Mouse (Mus musculus): ENCODE measurements around the gene 4930455H04Rik. TPM values are rescaled to one million over a fixed set of nuclear protein-coding genes. Genes with fewer than 3 reads are reported as not detected.

Gene 4930455H04Rik
- not detected in 2 replicates for total RNA-seq (2017)

DNA sequence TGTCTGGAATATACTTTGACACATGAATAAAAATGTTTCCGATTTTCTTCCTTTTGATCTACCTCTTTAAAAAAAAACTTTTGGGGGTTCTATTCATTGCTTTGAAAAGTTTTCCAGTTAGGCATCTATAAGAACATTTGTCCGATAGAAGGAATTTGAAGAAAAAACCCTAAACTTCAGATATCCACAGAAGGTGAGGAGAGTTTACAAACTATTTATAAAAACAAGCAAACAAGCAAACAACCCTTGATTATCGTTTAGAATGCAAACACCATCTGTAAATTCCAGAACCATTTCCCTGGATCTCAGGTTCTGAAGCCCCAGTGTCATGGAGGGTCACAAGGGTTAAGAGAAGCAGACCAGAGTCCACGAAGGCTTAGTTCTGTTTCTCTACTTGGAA is at the start of gene 4930455H04Rik:
Gene 4930455H04Rik, plus strand, starts transcription at position 301 of the 400 bp plus-strand sequence.
- no peak for ATAC-seq (replicated peaks in 1 of 2; ENCODE audit: insufficient read depth in 1 of 2, low FRiP score in 2 of 2, low TSS enrichment in 1 of 2, low read depth in 1 of 2, poor library complexity in 2 of 2, severe bottlenecking in 2 of 2)

GRCm38 (mm10) chr3:116921535-116921934 is 46.5 kb upstream of the 4930455H04Rik start:
- no peak for ATAC-seq (replicated peaks in 1 of 2; ENCODE audit: insufficient read depth in 1 of 2, low FRiP score in 2 of 2, low TSS enrichment in 1 of 2, low read depth in 1 of 2, poor library complexity in 2 of 2, severe bottlenecking in 2 of 2)

DNA sequence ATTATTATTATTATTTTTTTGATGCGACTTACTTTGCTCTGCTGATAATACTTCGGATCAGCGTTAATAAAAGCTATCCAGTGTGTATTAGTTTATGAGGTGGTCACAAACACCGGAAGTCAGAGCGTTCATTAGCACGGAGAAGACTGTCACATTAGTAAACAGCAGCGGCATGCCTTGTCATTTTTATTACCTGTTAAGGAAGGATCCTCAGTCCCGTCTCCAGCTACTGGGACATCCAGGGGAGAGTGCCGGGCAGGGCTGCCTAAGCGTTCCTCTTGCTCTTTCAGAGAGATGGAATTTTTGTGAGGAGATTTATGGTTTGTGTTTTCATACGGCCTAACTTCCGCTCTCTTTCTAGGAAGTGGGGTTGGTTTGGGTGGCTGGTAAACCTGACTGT is 45.0 kb upstream of the 4930455H04Rik start:
- ATAC-seq (replicated peaks in 1 of 2; ENCODE audit: insufficient read depth in 1 of 2, low FRiP score in 2 of 2, low TSS enrichment in 1 of 2, low read depth in 1 of 2, poor library complexity in 2 of 2, severe bottlenecking in 2 of 2), result no peak

DNA sequence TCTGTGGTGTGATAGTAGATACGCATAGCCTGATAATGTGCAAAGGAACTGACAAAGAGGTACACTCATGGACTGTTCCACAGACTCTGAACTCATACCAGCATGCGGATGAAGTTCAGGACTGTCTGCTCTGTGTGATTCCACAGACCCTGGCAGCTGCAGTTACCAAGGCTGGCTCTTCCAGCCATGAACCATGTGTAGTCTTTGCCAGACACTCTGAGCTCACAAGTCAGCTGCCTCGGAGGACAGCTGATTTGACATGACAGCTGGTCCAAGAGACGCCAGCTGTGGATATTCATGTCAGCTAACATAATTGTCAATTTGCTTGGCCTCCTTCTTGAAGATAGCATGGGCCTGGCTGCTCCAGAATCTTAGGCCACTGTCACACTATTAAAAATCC is 39.1 kb upstream of the 4930455H04Rik start:
- no peak for ATAC-seq (replicated peaks in 1 of 2; ENCODE audit: insufficient read depth in 1 of 2, low FRiP score in 2 of 2, low TSS enrichment in 1 of 2, low read depth in 1 of 2, poor library complexity in 2 of 2, severe bottlenecking in 2 of 2)

GRCm38 (mm10) chr3:116933158-116933557 is 34.9 kb upstream of the 4930455H04Rik start:
- no peak for ATAC-seq (replicated peaks in 1 of 2; ENCODE audit: insufficient read depth in 1 of 2, low FRiP score in 2 of 2, low TSS enrichment in 1 of 2, low read depth in 1 of 2, poor library complexity in 2 of 2, severe bottlenecking in 2 of 2)

DNA sequence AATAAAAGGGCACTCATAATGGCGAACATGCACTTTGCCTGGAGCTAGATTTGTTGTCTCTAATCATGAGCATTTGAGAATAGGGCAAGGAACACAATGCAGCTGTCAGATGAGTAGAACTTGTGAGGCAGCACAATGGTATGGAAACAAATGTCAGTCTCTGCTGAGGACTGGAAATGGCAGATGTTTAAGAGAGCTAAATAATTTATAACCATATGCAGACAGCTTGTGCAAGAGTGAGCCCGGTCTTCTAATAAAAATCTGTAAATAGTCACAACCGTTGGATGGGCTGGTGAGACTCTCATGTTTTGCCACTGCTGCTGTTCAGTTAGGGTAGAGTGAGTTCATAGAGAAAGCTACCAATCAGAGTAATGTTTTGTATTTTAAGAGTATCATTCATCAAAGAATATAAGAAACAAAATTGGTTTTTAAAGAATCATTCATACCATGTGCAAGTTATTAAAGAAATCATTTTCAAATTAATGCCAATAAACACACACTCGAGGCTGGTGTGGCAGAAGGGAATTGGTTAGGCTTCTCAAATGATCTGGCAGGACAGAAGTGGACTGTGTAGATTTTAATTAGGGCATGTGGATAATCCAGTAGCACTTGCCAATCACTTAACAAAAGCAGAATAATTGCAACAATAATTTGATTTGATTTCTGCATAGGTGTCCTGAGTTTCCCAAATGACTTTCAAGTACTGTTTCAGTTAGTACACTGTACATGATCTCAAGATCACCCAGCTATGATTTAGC is 31.0 kb upstream of the 4930455H04Rik start:
- ATAC-seq (replicated peaks in 1 of 2; ENCODE audit: insufficient read depth in 1 of 2, low FRiP score in 2 of 2, low TSS enrichment in 1 of 2, low read depth in 1 of 2, poor library complexity in 2 of 2, severe bottlenecking in 2 of 2), result no peak

DNA sequence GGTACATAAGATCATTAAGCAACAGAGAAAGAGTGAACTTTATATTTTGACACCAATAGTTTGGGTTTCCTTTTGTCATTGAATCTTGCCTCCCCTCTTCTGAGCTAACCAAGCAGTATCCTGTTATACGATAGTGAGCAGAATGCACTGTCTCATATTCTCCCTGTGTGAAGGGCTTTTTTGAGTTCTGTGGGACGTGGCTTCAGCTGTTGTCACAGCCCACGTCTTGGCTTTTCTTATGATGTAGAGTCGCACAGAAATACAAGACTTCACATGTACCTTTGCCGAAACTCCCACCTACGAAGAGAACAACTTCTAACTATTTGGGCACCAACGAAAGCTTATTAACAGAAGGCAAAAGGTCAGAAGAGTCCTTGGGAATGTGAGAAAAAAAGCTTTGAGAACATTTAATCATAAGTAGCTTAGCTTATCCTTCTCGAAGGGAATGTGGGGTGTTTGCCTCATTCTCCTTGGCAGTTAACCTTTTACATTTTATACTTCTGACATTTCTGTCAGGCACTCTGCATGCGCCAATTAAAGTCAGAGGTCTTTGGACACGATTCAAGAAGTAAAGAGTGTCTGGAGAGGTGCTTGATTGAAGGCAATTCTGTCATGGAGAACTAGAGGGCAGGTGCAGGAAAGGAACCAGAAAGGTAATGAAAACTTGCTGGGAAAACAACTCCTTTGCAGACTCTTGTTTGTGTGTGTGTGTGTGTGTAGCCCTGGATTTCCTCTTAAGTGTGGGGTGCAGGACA is 27.1 kb upstream of the 4930455H04Rik start:
- no peak for ATAC-seq (replicated peaks in 1 of 2; ENCODE audit: insufficient read depth in 1 of 2, low FRiP score in 2 of 2, low TSS enrichment in 1 of 2, low read depth in 1 of 2, poor library complexity in 2 of 2, severe bottlenecking in 2 of 2)

DNA sequence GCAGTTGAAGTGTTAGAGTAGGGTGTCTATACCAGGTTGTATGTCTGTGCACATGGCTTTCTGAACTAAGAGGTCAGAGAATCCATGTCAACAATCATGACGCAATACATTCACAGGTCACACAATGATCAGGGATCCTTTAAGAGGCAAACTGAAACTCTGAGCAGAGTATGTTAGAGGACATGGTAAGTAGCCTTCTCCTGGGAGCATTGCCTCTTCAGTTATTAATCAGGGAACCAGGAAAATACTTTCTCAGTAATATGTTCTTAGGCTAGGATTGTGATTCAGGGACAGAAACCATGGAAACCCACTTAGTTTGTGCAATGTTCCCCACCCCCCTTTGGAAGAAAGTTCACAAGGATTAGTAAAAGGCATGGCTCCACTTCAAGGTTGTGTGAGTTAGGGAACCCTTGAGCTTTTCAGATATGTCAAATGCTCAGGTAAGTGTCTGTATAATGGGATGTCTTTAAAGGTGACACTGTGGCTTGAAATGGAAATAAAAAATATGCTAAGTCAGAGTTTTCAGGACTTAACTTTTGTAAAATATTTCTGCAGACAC is 26.4 kb upstream of the 4930455H04Rik start:
- ATAC-seq (replicated peaks in 1 of 2; ENCODE audit: insufficient read depth in 1 of 2, low FRiP score in 2 of 2, low TSS enrichment in 1 of 2, low read depth in 1 of 2, poor library complexity in 2 of 2, severe bottlenecking in 2 of 2), result no peak

DNA sequence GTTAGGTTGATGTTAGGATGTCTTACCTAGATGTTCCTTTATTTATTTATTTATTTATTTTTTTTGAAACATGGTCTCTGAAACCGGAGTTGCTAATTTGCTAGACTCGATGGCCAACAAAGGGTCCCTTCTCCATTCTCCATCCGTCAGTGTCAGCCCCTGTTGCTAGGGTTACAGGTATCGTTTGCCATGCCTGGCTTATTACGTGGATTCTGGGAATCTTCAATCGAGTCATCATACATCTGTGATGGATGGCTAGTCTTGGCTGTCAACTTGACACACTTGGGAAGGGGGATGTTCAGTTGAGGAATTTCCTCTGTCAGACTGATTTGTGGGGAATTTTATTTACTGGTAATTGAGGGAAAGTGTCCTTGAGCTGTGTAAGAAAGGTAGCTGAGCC is 25.3 kb upstream of the 4930455H04Rik start:
- ATAC-seq (replicated peaks in 1 of 2; ENCODE audit: insufficient read depth in 1 of 2, low FRiP score in 2 of 2, low TSS enrichment in 1 of 2, low read depth in 1 of 2, poor library complexity in 2 of 2, severe bottlenecking in 2 of 2), result no peak

DNA sequence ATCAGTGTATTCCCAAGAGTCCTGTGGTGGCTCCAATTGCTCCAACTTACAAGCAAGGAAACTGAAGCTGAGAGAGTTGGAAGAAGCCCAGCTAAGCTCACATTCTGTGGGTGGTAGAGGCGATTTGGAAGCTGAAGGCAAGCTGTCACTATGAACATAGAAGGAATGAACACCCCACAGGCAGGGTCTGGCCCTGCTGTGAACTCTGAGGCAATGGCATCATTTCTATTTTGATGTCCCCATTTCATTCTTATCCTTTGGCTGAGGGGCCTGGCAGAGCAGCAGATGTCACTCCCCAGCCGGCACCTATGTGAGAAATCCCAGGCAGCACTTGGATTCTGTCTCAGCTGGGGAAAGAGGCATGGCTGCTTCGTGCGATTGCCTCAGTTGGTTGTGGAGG is 24.6 kb upstream of the 4930455H04Rik start:
- no peak for ATAC-seq (replicated peaks in 1 of 2; ENCODE audit: insufficient read depth in 1 of 2, low FRiP score in 2 of 2, low TSS enrichment in 1 of 2, low read depth in 1 of 2, poor library complexity in 2 of 2, severe bottlenecking in 2 of 2)

DNA sequence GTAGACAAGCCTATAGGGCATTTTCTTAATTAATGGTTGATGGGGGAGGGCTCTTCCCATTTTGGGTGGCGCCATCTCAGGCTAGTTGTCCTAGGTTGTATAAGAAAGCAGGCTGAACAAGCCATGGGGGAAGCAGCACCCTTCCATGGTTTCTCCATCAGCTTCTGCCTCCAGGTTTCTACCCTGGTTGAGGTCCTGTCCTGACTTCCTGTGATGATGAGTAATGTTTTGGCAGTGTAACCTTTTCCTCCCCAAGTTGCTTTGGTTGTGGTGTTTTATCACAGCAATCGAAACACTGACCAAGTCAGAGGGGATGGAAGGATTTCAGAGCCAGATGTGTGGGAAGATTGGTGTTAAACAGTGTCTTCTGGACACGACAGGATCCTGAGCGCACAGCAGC is 21.6 kb upstream of the 4930455H04Rik start:
- ATAC-seq (replicated peaks in 1 of 2; ENCODE audit: insufficient read depth in 1 of 2, low FRiP score in 2 of 2, low TSS enrichment in 1 of 2, low read depth in 1 of 2, poor library complexity in 2 of 2, severe bottlenecking in 2 of 2), result no peak

- ATAC-seq (replicated peaks in 1 of 2; ENCODE audit: insufficient read depth in 1 of 2, low FRiP score in 2 of 2, low TSS enrichment in 1 of 2, low read depth in 1 of 2, poor library complexity in 2 of 2, severe bottlenecking in 2 of 2), result no peak
Observed at GRCm38 (mm10) chr3:116950665-116951115, 17.4 kb upstream of the 4930455H04Rik start.

DNA sequence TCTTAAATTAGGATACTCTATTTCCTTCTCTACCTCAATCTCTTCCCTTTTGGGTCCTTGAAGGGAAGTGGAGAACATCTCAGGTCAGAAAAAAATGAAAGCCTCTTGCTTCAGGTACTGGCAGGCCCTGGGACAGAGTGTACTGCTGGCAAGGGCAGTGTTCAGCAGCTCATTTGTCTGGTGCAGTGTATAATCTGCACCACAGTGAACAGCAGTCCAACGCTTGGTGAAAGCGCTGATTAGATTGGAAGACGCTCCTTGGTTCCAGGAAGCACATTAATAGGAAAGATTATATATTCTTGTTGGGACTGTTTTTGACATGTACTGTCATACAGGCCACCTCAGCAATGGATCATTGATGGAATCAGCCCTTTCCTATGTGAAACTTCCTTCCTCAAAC is 16.6 kb upstream of the 4930455H04Rik start:
- no peak for ATAC-seq (replicated peaks in 1 of 2; ENCODE audit: insufficient read depth in 1 of 2, low FRiP score in 2 of 2, low TSS enrichment in 1 of 2, low read depth in 1 of 2, poor library complexity in 2 of 2, severe bottlenecking in 2 of 2)

- no peak for ATAC-seq (replicated peaks in 1 of 2; ENCODE audit: insufficient read depth in 1 of 2, low FRiP score in 2 of 2, low TSS enrichment in 1 of 2, low read depth in 1 of 2, poor library complexity in 2 of 2, severe bottlenecking in 2 of 2)
Observed at GRCm38 (mm10) chr3:116952242-116952899, 15.7 kb upstream of the 4930455H04Rik start.

GRCm38 (mm10) chr3:116953366-116953765 is 14.7 kb upstream of the 4930455H04Rik start:
- ATAC-seq (replicated peaks in 1 of 2; ENCODE audit: insufficient read depth in 1 of 2, low FRiP score in 2 of 2, low TSS enrichment in 1 of 2, low read depth in 1 of 2, poor library complexity in 2 of 2, severe bottlenecking in 2 of 2), result no peak

DNA sequence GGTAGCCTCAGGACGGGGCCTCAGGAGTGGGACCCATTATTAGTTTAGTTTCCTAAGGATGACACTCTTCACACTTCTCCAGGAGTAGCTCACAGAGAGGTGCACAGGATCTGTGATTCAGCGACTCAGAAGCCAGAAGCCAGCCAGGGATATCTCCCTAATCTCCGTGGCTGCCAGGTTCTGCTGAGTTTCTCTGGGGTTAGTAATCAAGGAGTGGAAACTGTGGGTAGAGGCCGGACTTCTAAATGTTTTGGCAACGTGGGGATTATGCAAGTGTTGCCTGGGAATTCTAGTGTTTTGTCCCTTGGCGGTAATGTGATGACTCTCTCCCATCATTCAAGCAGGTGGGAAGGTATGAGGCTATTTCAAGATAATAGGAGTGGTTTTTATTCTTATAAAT is 13.0 kb upstream of the 4930455H04Rik start:
- no peak for ATAC-seq (replicated peaks in 1 of 2; ENCODE audit: insufficient read depth in 1 of 2, low FRiP score in 2 of 2, low TSS enrichment in 1 of 2, low read depth in 1 of 2, poor library complexity in 2 of 2, severe bottlenecking in 2 of 2)

- no peak for ATAC-seq (replicated peaks in 1 of 2; ENCODE audit: insufficient read depth in 1 of 2, low FRiP score in 2 of 2, low TSS enrichment in 1 of 2, low read depth in 1 of 2, poor library complexity in 2 of 2, severe bottlenecking in 2 of 2)
Observed at GRCm38 (mm10) chr3:116960414-116960813, 7.7 kb upstream of the 4930455H04Rik start.

Measured in hematopoietic stem cell, adult 5-6 weeks (primary cell).